ENCODE assay signal across 15 mouse cellular contexts in genomic region chr9:116342446-116343085, GRCm38 (mm10).
DNase-seq lines count a peak whose midpoint lies in the region; ATAC-seq and TF ChIP-seq lines count a peak whose summit lies in the region.
"Had no signal": no experiment of that assay in that cellular context is flagged by ENCODE, and none has a peak within 500 bp of the region (broad histone marks: within the 10 kb centered on the region; RNA-seq: fewer than 3 reads in every experiment).

No protein-coding gene starts in this region.

- TF ChIP-seq CTCF in embryonic fibroblast, embryonic 13.5 days (IDR thresholded peaks at IDR 0.05; ENCODE audit: borderline replicate concordance, insufficient read depth, low read length) = no peak

- no peaks in the 10 kb centered on the region for H3K36me3 ChIP-seq in kidney, embryonic 14.5 days (ENCODE audit: control insufficient read depth, insufficient read depth, low read length)
- H3K36me3 ChIP-seq: liver, embryonic 13.5 days; neural tube, embryonic 13.5 days had no signal

- no peak for ATAC-seq in kidney, embryonic 14.5 days (ENCODE audit: low FRiP score, low TSS enrichment)
- ATAC-seq: CD4-positive, CD25-positive, alpha-beta regulatory T cell, adult 4 months; forebrain, postnatal 0 days had no signal

- TF ChIP-seq POLR2A in embryonic fibroblast, embryonic 13.5 days (IDR thresholded peaks at IDR 0.05; ENCODE audit: low read depth, low read length) = no peak

- H3K4me3 ChIP-seq in kidney, embryonic 14.5 days (ENCODE audit: low read length) = no peak overlapping the region
- no peak overlapping the region for H3K4me3 ChIP-seq in embryonic fibroblast, embryonic 13.5 days (ENCODE audit: insufficient read depth, low read length)
- H3K4me3 ChIP-seq: liver, embryonic 13.5 days; neural tube, embryonic 13.5 days had no signal

- intact Hi-C loops in gastrocnemius, postnatal 14 days (cut with DNase I; ENCODE audit: low total_unique reads) = no loop called here

- H3K4me2 ChIP-seq in kidney, embryonic 14.5 days (replicated peaks; ENCODE audit: low read depth, low read length) = no peak overlapping the region
- H3K4me2 ChIP-seq: heart, embryonic 11.5 days; liver, embryonic 13.5 days; neural tube, embryonic 13.5 days had no signal

- no peak overlapping the region for H3K9ac ChIP-seq in kidney, embryonic 14.5 days (ENCODE audit: low read depth, low read length)
- H3K9ac ChIP-seq: forebrain, postnatal 0 days; liver, embryonic 13.5 days; neural tube, embryonic 13.5 days had no signal

- H3K27me3 ChIP-seq in kidney, embryonic 14.5 days (ENCODE audit: control insufficient read depth, insufficient read depth, low read length) = no peaks in the 10 kb centered on the region
- H3K27me3 ChIP-seq: liver, embryonic 13.5 days; neural tube, embryonic 13.5 days had no signal

- 65% methylated on average over 8 of the region's 8 CpGs for WGBS in kidney, embryonic 14.5 days

- H3K27ac ChIP-seq in kidney, embryonic 14.5 days (ENCODE audit: low read depth, low read length) = no peak overlapping the region; the same call in 1 of the 2 replicates
- H3K27ac ChIP-seq in embryonic fibroblast, embryonic 13.5 days (ENCODE audit: insufficient read depth, low read length) = peak overlapping the region; percentile 95
- H3K27ac ChIP-seq: liver, embryonic 13.5 days; neural tube, embryonic 13.5 days had no signal

- H3K9me3 ChIP-seq in kidney, embryonic 14.5 days (ENCODE audit: control insufficient read depth, low read length) = peaks cover 3% of the 10 kb centered on the region; the same call in 1 of the 2 replicates
- H3K9me3 ChIP-seq: liver, embryonic 13.5 days; neural tube, embryonic 13.5 days had no signal

- H3K4me1 ChIP-seq in kidney, embryonic 14.5 days (ENCODE audit: control insufficient read depth, insufficient read depth, low read length) = no peaks in the 10 kb centered on the region
- H3K4me1 ChIP-seq in embryonic fibroblast, embryonic 13.5 days (ENCODE audit: control insufficient read depth, insufficient read depth, low read length) = peaks cover 8% of the 10 kb centered on the region
- H3K4me1 ChIP-seq: neural tube, embryonic 13.5 days had no signal

- peak; percentile 24 for DNase-seq in gastrocnemius, postnatal 25 days
- no peak for DNase-seq in gastrocnemius, postnatal 14 days
- peak; percentile 19 for DNase-seq in kidney, postnatal 14 days
- DNase-seq in right cerebral cortex, adult 18-20 months = peak; percentile 37
- DNase-seq in right cerebral cortex, postnatal 25 days = no peak
- no peak for DNase-seq in adipocyte (ENCODE audit: low spot score)
- DNase-seq: adrenal gland, postnatal 25 days; forebrain, postnatal 0 days; liver, embryonic 13.5 days; thymus, postnatal 25 days had no signal

Comparison
In these comparisons a context has a peak if more than half of its experiments do, and no peak if none do; other contexts are left out.
1. DNase-seq: peak in gastrocnemius, postnatal 25 days (single experiment), kidney, postnatal 14 days (single experiment) and right cerebral cortex, adult 18-20 months (single experiment); none in gastrocnemius, postnatal 14 days (single experiment), right cerebral cortex, postnatal 25 days (single experiment) and adipocyte (single experiment).